Mouse (Mus musculus): ENCODE results near the gene Zbtb18. TPM values are rescaled to one million over a fixed set of nuclear protein-coding genes. Genes with fewer than 3 reads are reported as not detected.

Zbtb18 gene
- 7.1 and 10.7 TPM in 2 replicates for polyA plus RNA-seq (2012; rRNA removed; ENCODE audit: low replicate concordance)

DNA sequence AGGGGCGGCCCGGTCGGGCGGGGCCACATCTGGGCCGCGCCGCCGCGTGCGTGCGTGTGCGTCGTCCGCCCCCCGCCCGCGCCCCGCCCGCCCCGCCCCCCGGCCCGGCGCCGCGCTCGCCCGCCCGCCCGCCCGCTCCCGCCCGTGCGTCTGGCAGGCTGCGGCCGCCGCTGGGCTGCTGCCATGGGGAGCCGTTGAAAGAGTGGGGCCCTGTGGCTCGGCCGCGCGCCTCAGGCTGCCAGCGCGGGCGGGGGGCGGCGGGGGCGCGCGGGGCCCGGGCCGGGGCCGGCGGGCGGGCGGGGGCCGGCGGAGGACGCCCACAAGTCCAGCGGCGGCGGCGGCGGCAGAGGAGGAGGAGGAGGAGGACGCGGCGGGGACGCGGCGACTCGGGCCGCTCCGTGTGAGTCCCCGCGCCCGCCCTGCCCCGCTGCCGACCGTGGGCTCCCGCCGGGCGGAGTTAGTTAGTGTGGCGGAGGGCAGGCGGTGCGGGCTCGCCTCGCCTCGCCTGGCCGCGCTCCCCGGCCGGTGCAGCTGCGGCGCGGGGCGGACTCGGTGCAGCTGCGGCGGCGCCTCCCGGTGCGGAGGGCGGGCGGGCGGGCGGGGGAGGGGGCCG lies at the start of gene Zbtb18:
TSS of gene Zbtb18 (plus strand) at position 156 of the 613 bp plus-strand sequence.

Other genes starting within 250 kb of the Zbtb18 start
- gene Akt3, start 184.1 kb upstream of the Zbtb18 start, polyA plus RNA-seq (2012; rRNA removed; ENCODE audit: low replicate concordance) = 4.9 and 8.7 TPM in 2 replicates

Data from subcutaneous adipose tissue, adult 2 months (tissue).